Mouse (Mus musculus) liver, adult 2 months (tissue): ENCODE data around the gene Rad51b.

Source experiments
- CTCF ChIP-seq: fragments of 200-500 bp; IDR thresholded peaks from 2 replicates; pipeline ENCODE4 v1.5.1; 2011; ENCODE audit warnings: low read depth, low read length, control low read depth
- POLR2A ChIP-seq: fragments of 200-500 bp; IDR thresholded peaks from 2 replicates; pipeline ENCODE4 v1.6.1; 2011; ENCODE audit warnings: low read length, control low read depth; ENCODE audit not compliant: insufficient read depth; ENCODE audit errors: extremely low read depth

GRCm38 (mm10) chr12:79470113-79470512 is 173.0 kb downstream of the Rad51b start:
- TF ChIP-seq CTCF (no peak), POLR2A (no peak)
